Comparison of ENCODE assay signal across 25 mouse cellular contexts in the genomic region with DNA sequence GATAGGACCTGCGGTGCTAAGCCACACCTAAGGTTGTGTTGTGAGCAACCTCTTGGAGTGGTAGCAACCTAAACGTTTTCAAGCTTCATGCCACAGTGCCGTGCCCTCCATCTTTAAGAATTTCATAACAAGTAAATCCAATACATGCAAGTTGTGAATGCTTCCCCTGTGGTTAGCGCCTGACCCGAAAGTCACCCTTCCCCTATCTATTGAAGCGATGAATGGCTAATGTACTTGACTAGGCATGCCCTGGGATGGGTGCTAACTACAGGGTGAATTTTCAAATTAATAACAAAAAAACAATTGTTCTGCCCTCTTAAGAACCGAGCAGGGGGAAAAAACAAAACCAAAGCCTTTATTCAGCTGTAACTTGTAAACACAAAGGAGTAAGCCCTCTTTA. TPM values are rescaled to one million over a fixed set of nuclear protein-coding genes. Genes with fewer than 3 reads are reported as not detected.
"Had no signal": no experiment of that assay in that cellular context is flagged by ENCODE, and none has a peak within 500 bp of the region (broad histone marks: within the 10 kb centered on the region; RNA-seq: fewer than 3 reads in every experiment).

No protein-coding gene starts in this region.

- H3K36me3 ChIP-seq: heart, embryonic 13.5 days; heart, embryonic 15.5 days; hindbrain, embryonic 10.5 days; hindbrain, embryonic 12.5 days; intestine, embryonic 15.5 days; limb, embryonic 10.5 days; limb, embryonic 12.5 days had no signal

- H3K9me3 ChIP-seq: heart, embryonic 13.5 days; heart, embryonic 15.5 days; hindbrain, embryonic 10.5 days; hindbrain, embryonic 12.5 days; intestine, embryonic 15.5 days; limb, embryonic 10.5 days; limb, embryonic 12.5 days had no signal

- H3K27ac ChIP-seq: gastrocnemius, adult 2 months; heart, adult 2 months; heart, embryonic 13.5 days; heart, embryonic 15.5 days; hindbrain, embryonic 10.5 days; hindbrain, embryonic 12.5 days; hindbrain, embryonic 14.5 days; intestine, embryonic 15.5 days; layer of hippocampus, adult 2 months; left cerebral cortex, adult 2 months; limb, embryonic 10.5 days; limb, embryonic 12.5 days had no signal

- DNase-seq: gastrocnemius, adult 2 months; gastrocnemius, postnatal 10 days; gastrocnemius, postnatal 25 days; heart, adult 2 months; heart, postnatal 14 days; heart, postnatal 36 days; kidney, adult 18-20 months; kidney, adult 8-10 months; kidney, postnatal 10 days; kidney, postnatal 25 days; kidney, postnatal 4 days had no signal

- H3K4me2 ChIP-seq: heart, embryonic 11.5 days; heart, embryonic 13.5 days; heart, embryonic 15.5 days; hindbrain, embryonic 12.5 days; hindbrain, embryonic 14.5 days; intestine, embryonic 15.5 days; limb, embryonic 12.5 days had no signal

- H3K9ac ChIP-seq: heart, embryonic 13.5 days; heart, embryonic 15.5 days; hindbrain, embryonic 12.5 days; hindbrain, embryonic 14.5 days; intestine, embryonic 15.5 days; limb, embryonic 12.5 days had no signal

- H3K27me3 ChIP-seq: heart, embryonic 13.5 days; heart, embryonic 15.5 days; hindbrain, embryonic 12.5 days; intestine, embryonic 15.5 days; limb, embryonic 12.5 days had no signal

- H3K4me3 ChIP-seq: gastrocnemius, adult 2 months; heart, adult 2 months; heart, embryonic 13.5 days; heart, embryonic 15.5 days; hindbrain, embryonic 10.5 days; hindbrain, embryonic 12.5 days; intestine, embryonic 15.5 days; layer of hippocampus, adult 2 months; left cerebral cortex, adult 2 months; limb, embryonic 10.5 days; limb, embryonic 12.5 days had no signal

- ATAC-seq: hindbrain, embryonic 16.5 days; inflammation-experienced regulatory T-cells, adult 6 months; intestine, embryonic 15.5 days; intestine, postnatal 0 days had no signal

RNA-seq across cellular contexts. Expression of gene Kif21a, which starts 39.7 kb away (rescaled TPM):
- polyA plus RNA-seq: inflammation-experienced regulatory T-cells, adult 6 months had no signal
